Mouse (Mus musculus): ENCODE measurements around the gene Ddx47.

DNA sequence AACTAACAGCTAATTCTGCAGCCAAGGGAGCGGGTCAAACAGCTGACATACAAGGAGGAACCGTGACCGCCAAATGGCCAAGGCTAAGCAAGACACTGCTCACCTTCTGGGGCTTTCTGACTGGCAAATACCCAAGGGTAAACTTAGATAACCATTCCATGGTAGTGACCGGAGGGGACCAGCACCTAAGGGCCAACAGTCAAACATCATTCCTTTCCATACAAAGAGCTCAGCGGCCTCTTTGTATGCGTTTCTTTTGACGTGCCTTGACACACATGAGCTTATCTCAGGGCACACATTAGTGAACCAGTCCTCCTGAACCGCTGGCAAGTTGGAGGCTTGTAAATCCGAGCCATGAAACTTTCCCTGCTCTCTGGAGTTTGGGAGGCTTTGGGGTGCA is 35.9 kb downstream of the Ddx47 start:
- TF ChIP-seq CTCF (IDR thresholded peaks at IDR 0.05; ENCODE audit: control insufficient read depth, insufficient read depth, low read length) = no peak
- no peak for TF ChIP-seq POLR2A (IDR thresholded peaks at IDR 0.05; ENCODE audit: borderline replicate concordance, control insufficient read depth, low read depth, low read length)

All from bone marrow, adult 2 months (tissue).